17 mouse cellular contexts compared by ENCODE assay signal in genomic region chr2:64959657-64960056, GRCm38 (mm10).
"Had no signal": no experiment of that assay in that cellular context is flagged by ENCODE, and none has a peak within 500 bp of the region (broad histone marks: within the 10 kb centered on the region; RNA-seq: fewer than 3 reads in every experiment).

No protein-coding gene starts in this region.

- H3K36me3 ChIP-seq: liver, embryonic 13.5 days; liver, embryonic 15.5 days; midbrain, embryonic 12.5 days; neural tube, embryonic 13.5 days; neural tube, embryonic 15.5 days; stomach, embryonic 15.5 days had no signal

- H3K4me2 ChIP-seq: liver, embryonic 11.5 days; liver, embryonic 13.5 days; liver, embryonic 15.5 days; lung, embryonic 14.5 days; midbrain, embryonic 12.5 days; neural tube, embryonic 13.5 days; neural tube, embryonic 15.5 days; stomach, embryonic 15.5 days had no signal

- ATAC-seq: liver, postnatal 0 days; midbrain, embryonic 16.5 days had no signal

- H3K9me3 ChIP-seq: liver, embryonic 13.5 days; liver, embryonic 15.5 days; midbrain, embryonic 12.5 days; neural tube, embryonic 13.5 days; neural tube, embryonic 15.5 days; stomach, embryonic 15.5 days had no signal

- H3K27me3 ChIP-seq: liver, embryonic 13.5 days; liver, embryonic 15.5 days; midbrain, embryonic 12.5 days; neural tube, embryonic 13.5 days; neural tube, embryonic 15.5 days; stomach, embryonic 15.5 days had no signal

- H3K27ac ChIP-seq: liver, embryonic 13.5 days; liver, embryonic 15.5 days; midbrain, embryonic 12.5 days; neural tube, embryonic 13.5 days; neural tube, embryonic 15.5 days; stomach, embryonic 15.5 days; stomach, postnatal 0 days had no signal

- H3K4me3 ChIP-seq: liver, embryonic 13.5 days; liver, embryonic 15.5 days; midbrain, embryonic 12.5 days; myocyte; neural tube, embryonic 13.5 days; neural tube, embryonic 15.5 days; stomach, embryonic 15.5 days had no signal

- H3K4me1 ChIP-seq: liver, embryonic 13.5 days; liver, embryonic 15.5 days; neural tube, embryonic 13.5 days; neural tube, embryonic 15.5 days; stomach, embryonic 15.5 days had no signal

- H3K9ac ChIP-seq: liver, embryonic 13.5 days; liver, embryonic 15.5 days; liver, postnatal 0 days; lung, embryonic 14.5 days; midbrain, embryonic 12.5 days; neural tube, embryonic 13.5 days; neural tube, embryonic 15.5 days; stomach, embryonic 15.5 days had no signal

- DNase-seq: liver, embryonic 13.5 days; liver, postnatal 0 days; lung, embryonic 14.5 days; midbrain, embryonic 14.5 days; right cerebral cortex, postnatal 14 days; thymus, adult 2 months; thymus, postnatal 25 days; thymus, postnatal 4 days had no signal
